Mouse (Mus musculus) neural tube, embryonic 11.5 days (tissue): ENCODE measurements around the gene Pigl. TPM values are rescaled to one million over a fixed set of nuclear protein-coding genes. Genes with fewer than 3 reads are reported as not detected.

Experiments used
- ATAC-seq: fragments of 200-750 bp; cut with Nextera tagmentation; 2 replicates; pipeline ENCODE4 v1.8.0; 2017; ENCODE audit warnings: moderate number of reproducible peaks, mild to moderate bottlenecking, moderate TSS enrichment, moderate library complexity; ENCODE audit not compliant: insufficient read depth, low FRiP score, low TSS enrichment
- DNase-seq: peaks from one replicate; pipeline ENCODE4 v3.0.0-alpha.2; 2015; ENCODE audit warnings: low spot score
- H3K27ac ChIP-seq: fragments of 300-500 bp; sonication (generic); 2 replicates; pipeline ENCODE4 v1.5.1; 2014; ENCODE audit warnings: low read depth, mild to moderate bottlenecking, low read length
- H3K27me3 ChIP-seq: fragments of 300-500 bp; sonication (generic); 2 replicates; pipeline ENCODE4 v1.6.1; 2014; ENCODE audit warnings: mild to moderate bottlenecking, low read length, mixed read lengths; ENCODE audit not compliant: control insufficient read depth, insufficient read depth
- H3K36me3 ChIP-seq: fragments of 300-500 bp; sonication (generic); 2 replicates; pipeline ENCODE4 v1.6.1; 2014; ENCODE audit warnings: mild to moderate bottlenecking, low read length, moderate library complexity, mixed read lengths; ENCODE audit not compliant: control insufficient read depth, insufficient read depth
- H3K4me1 ChIP-seq: fragments of 300-500 bp; sonication (generic); 2 replicates; pipeline ENCODE4 v1.6.1; 2014; ENCODE audit warnings: low read length, mixed read lengths; ENCODE audit not compliant: control insufficient read depth, insufficient read depth
- H3K4me2 ChIP-seq: fragments of 300-500 bp; sonication (generic); 2 replicates; pipeline ENCODE4 v1.6.1; 2014; ENCODE audit warnings: low read depth, mild to moderate bottlenecking, moderate library complexity
- H3K4me3 ChIP-seq: fragments of 300-500 bp; sonication (generic); 2 replicates; pipeline ENCODE4 v1.5.1; 2014; ENCODE audit warnings: low read depth, low read length
- H3K9ac ChIP-seq: fragments of 300-500 bp; sonication (generic); 2 replicates; pipeline ENCODE4 v1.6.1; 2014; ENCODE audit warnings: mild to moderate bottlenecking, low read length
- H3K9me3 ChIP-seq: fragments of 300-500 bp; sonication (generic); 2 replicates; pipeline ENCODE4 v1.6.1; 2016; ENCODE audit warnings: low read length; ENCODE audit not compliant: control insufficient read depth
- WGBS: fragments of 180-500 bp; shearing (Covaris S2); extraction: QIAGEN DNeasy Blood & Tissue Kit; methylation state at CpG from one replicate; pipeline ENCODE4 v1.1.7; 2014; 5-methylcytosine and 5-hydroxymethylcytosine counted together
- polyA plus RNA-seq: library from polyadenylated mRNA; unstranded; fragments of >200 nt; fragmentation: Nextera tagmentation; extraction: Ambion mirVana; gene quantifications from 2 replicates; pipeline ENCODE4 v1.2.1, GENCODE M21; 2014

The Pigl gene
- polyA plus RNA-seq, 1 experiment from 2014 or later = 15.3 TPM

GRCm38 (mm10) chr11:62540969-62541368 is 82.7 kb downstream of the Pigl start:
- Histone ChIP-seq H3K9ac (no peak overlapping the region), H3K4me1 (no peaks in the 10 kb centered on the region), H3K4me3 (no peak overlapping the region), H3K27me3 (0 out of 2 replicates have a peak, but pooled peaks cover 2% of the 10 kb centered on the region), H3K9me3 (no peaks in the 10 kb centered on the region), H3K27ac (no peak overlapping the region), H3K4me2 (no peak overlapping the region), H3K36me3 (no peaks in the 10 kb centered on the region)
- ATAC-seq (no peak), DNase-seq (no peak)
- WGBS = 62% methylated on average over 2 of the region's 2 CpGs

- H3K4me1 ChIP-seq = no peaks in the 10 kb centered on the region
- no peak for ATAC-seq
- H3K27me3 ChIP-seq = 0 out of 2 replicates have a peak, but pooled peaks cover 2% of the 10 kb centered on the region
- H3K4me2 ChIP-seq = no peak overlapping the region
- no peaks in the 10 kb centered on the region for H3K36me3 ChIP-seq
- 82% methylated on average over 8 of the region's 8 CpGs for WGBS
- DNase-seq = no peak
- H3K27ac ChIP-seq = no peak overlapping the region
- no peak overlapping the region for H3K4me3 ChIP-seq
- H3K9me3 ChIP-seq = no peaks in the 10 kb centered on the region
- no peak overlapping the region for H3K9ac ChIP-seq
Measured at GRCm38 (mm10) chr11:62541581-62541980, 83.3 kb downstream of the Pigl start.

GRCm38 (mm10) chr11:62543991-62544390 is 85.7 kb downstream of the Pigl start:
- H3K9me3 ChIP-seq = no peaks in the 10 kb centered on the region
- no peaks in the 10 kb centered on the region for H3K4me1 ChIP-seq
- DNase-seq = no peak
- no peak for ATAC-seq
- no peak overlapping the region for H3K27ac ChIP-seq
- H3K36me3 ChIP-seq = no peaks in the 10 kb centered on the region
- H3K4me2 ChIP-seq = no peak overlapping the region
- H3K4me3 ChIP-seq = no peak overlapping the region
- 0 out of 2 replicates have a peak, but pooled peaks cover 2% of the 10 kb centered on the region for H3K27me3 ChIP-seq
- H3K9ac ChIP-seq = no peak overlapping the region
- WGBS = 93% methylated on average over 3 of the region's 3 CpGs

- WGBS = 30% methylated on average over 5 of the region's 5 CpGs
- H3K4me2 ChIP-seq = peak overlapping the region; percentile 93
- DNase-seq = peak; percentile 18
- H3K36me3 ChIP-seq = no peaks in the 10 kb centered on the region
- H3K4me3 ChIP-seq = peak overlapping the region; percentile 75
- H3K9ac ChIP-seq = peak overlapping the region; percentile 98
- H3K4me1 ChIP-seq = peaks cover 19% of the 10 kb centered on the region
- no peak for ATAC-seq
- H3K27me3 ChIP-seq = no peaks in the 10 kb centered on the region
- peak overlapping the region; percentile 97 for H3K27ac ChIP-seq
- H3K9me3 ChIP-seq = no peaks in the 10 kb centered on the region
Measured at GRCm38 (mm10) chr11:62549782-62550181, 91.5 kb downstream of the Pigl start.

- 8% methylated on average over 11 of the region's 11 CpGs for WGBS
- Histone ChIP-seq H3K36me3 (no peaks in the 10 kb centered on the region), H3K9ac (peak overlapping the region; percentile 98), H3K4me2 (peak overlapping the region; percentile 93), H3K4me1 (peaks cover 22% of the 10 kb centered on the region), H3K4me3 (peak overlapping the region; percentile 75), H3K9me3 (no peaks in the 10 kb centered on the region), H3K27me3 (no peaks in the 10 kb centered on the region), H3K27ac (peak overlapping the region; percentile 97)
- ATAC-seq = peak; percentile 15; the same call in 1 of the 2 replicates
- peak; percentile 66 for DNase-seq
Measured at GRCm38 (mm10) chr11:62550227-62550685, 92.0 kb downstream of the Pigl start.

GRCm38 (mm10) chr11:62550727-62551225 is 92.5 kb downstream of the Pigl start, which contains the start of gene Ubb:
Gene Ubb, plus strand, starts transcription at chr11:62551171.
- under 1% methylated on average over 40 of the region's 40 CpGs for WGBS
- DNase-seq = peak; percentile 99

GRCm38 (mm10) chr11:62551226-62552119 is 93.2 kb downstream of the Pigl start:
- ATAC-seq = peak; percentile 84
- WGBS = under 1% methylated on average over 55 of the region's 58 CpGs
- H3K4me1 ChIP-seq = peaks cover 22% of the 10 kb centered on the region
- DNase-seq = peak; percentile 92
- H3K27me3 ChIP-seq = no peaks in the 10 kb centered on the region
- H3K9ac ChIP-seq = peak overlapping the region; percentile 98
- H3K9me3 ChIP-seq = no peaks in the 10 kb centered on the region
- H3K36me3 ChIP-seq = no peaks in the 10 kb centered on the region
- peak overlapping the region; percentile 93 for H3K4me2 ChIP-seq
- H3K27ac ChIP-seq = peak overlapping the region; percentile 76
- peak overlapping the region; percentile 75 for H3K4me3 ChIP-seq

More at GRCm38 (mm10) chr11:62550727-62551225, 92.5 kb downstream of the Pigl start, which contains the start of gene Ubb:
- Histone ChIP-seq H3K27ac (peak within 1 kb of the TSS; percentile 97), H3K4me1 (peaks cover 22% of the 10 kb centered on the region), H3K27me3 (no peaks in the 10 kb centered on the region), H3K9ac (peak within 1 kb of the TSS; percentile 98), H3K4me2 (peak within 1 kb of the TSS; percentile 93), H3K9me3 (no peaks in the 10 kb centered on the region), H3K36me3 (no peaks in the 10 kb centered on the region), H3K4me3 (peak within 1 kb of the TSS; percentile 75)
- peak; percentile 97 for ATAC-seq

- Histone ChIP-seq H3K9ac (peak overlapping the region; percentile 19; the same call in 1 of the 2 replicates), H3K27me3 (no peaks in the 10 kb centered on the region), H3K4me1 (peaks cover 22% of the 10 kb centered on the region), H3K27ac (no peak overlapping the region), H3K36me3 (no peaks in the 10 kb centered on the region), H3K4me3 (peak overlapping the region; percentile 45), H3K4me2 (peak overlapping the region; percentile 72), H3K9me3 (no peaks in the 10 kb centered on the region)
- DNase-seq (no peak), ATAC-seq (no peak)
- WGBS = 34% methylated on average over 1 of the region's 1 CpGs
Measured at GRCm38 (mm10) chr11:62553186-62553585, 94.9 kb downstream of the Pigl start.
